Mouse (Mus musculus) hindbrain, postnatal 0 days (tissue): ENCODE measurements at regions not wholly inside any gene's neighbourhood (a gene's known extent, or its start where the extent isn't known, plus 50 kb on each side); places are given as distances from the start of the nearest gene placed in this dataset.
A peak's percentile ranks its signal among the peaks of the same experiment; 100 is the strongest.

Experiments used
- ATAC-seq: fragments of 200-750 bp; cut with Nextera tagmentation; 2 replicates; pipeline ENCODE4 v1.8.0; 2017; ENCODE audit warnings: mild to moderate bottlenecking, moderate TSS enrichment, moderate library complexity
- DNase-seq: peaks from one replicate; pipeline ENCODE4 v3.0.0-alpha.2; 2015; ENCODE audit warnings: low spot score
- H3K27ac ChIP-seq: fragments of 300-500 bp; sonication (generic); 2 replicates; pipeline ENCODE4 v1.5.1; 2014; ENCODE audit warnings: mild to moderate bottlenecking
- H3K27me3 ChIP-seq: fragments of 300-500 bp; sonication (generic); 2 replicates; pipeline ENCODE4 v1.6.1; 2014; ENCODE audit warnings: low read length, mixed read lengths; ENCODE audit not compliant: insufficient read depth
- H3K36me3 ChIP-seq: fragments of 300-500 bp; sonication (generic); 2 replicates; pipeline ENCODE4 v1.6.1; 2014; ENCODE audit warnings: low read length, mixed read lengths; ENCODE audit not compliant: insufficient read depth
- H3K4me1 ChIP-seq: fragments of 300-500 bp; sonication (generic); 2 replicates; pipeline ENCODE4 v1.6.1; 2014; ENCODE audit warnings: antibody characterized with exemption, low read length, mixed read lengths; ENCODE audit not compliant: insufficient read depth
- H3K4me2 ChIP-seq: fragments of 300-500 bp; sonication (generic); 2 replicates; pipeline ENCODE4 v1.6.1; 2014; ENCODE audit warnings: low read depth, mild to moderate bottlenecking, low read length, moderate library complexity, mixed read lengths
- H3K4me3 ChIP-seq: fragments of 300-500 bp; sonication (generic); 2 replicates; pipeline ENCODE4 v1.5.1; 2014; ENCODE audit warnings: low read length
- H3K9ac ChIP-seq: fragments of 300-500 bp; sonication (generic); replicated peaks from 2 replicates; pipeline ENCODE4 v1.6.1; 2014; ENCODE audit warnings: mild to moderate bottlenecking, low read length, moderate library complexity, mixed read lengths
- H3K9me3 ChIP-seq: fragments of 300-500 bp; sonication (generic); 2 replicates; pipeline ENCODE4 v1.6.1; 2016; ENCODE audit warnings: low read length, mixed read lengths
- CTCF ChIP-seq: IDR thresholded peaks from 2 replicates; pipeline ENCODE4 v1.5.1; 2016; ENCODE audit warnings: antibody characterized with exemption, control low read depth, low read depth
- WGBS: fragments of 180-500 bp; shearing (Covaris S2); extraction: QIAGEN DNeasy Blood & Tissue Kit; methylation state at CpG from one replicate; pipeline ENCODE4 v1.1.7; 2014; 5-methylcytosine and 5-hydroxymethylcytosine counted together

DNA sequence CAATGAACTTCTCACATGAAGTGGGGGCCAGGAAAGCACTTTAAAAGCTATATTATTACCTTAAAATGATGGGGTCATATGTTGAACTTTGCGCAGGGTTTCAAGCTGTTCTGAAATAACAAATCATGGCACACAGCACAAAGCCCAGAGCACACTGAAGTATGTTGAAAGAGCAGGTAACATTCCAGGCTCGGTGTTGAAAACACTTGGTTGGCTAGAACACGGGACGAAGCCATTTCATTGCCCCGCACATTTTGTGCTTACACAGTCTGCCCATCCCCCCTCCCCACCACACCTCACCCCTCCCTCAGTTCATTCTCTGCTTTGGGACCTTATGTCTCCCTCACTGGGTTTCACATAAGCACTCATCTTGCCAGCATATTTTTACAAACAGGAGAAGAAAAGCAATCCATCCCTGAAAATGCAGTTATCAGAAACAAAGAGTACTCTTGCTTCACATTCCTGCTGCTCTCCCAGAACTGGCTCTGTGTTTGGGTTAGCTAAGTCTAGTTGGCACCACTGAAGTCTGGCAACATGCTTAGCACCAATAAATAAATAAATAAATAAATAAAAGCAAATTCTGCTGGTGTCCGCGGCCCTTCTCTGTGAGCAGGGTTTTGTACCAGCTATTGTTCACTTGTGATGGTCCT, 284.7 kb downstream of the Wdr11 start:
- no peak overlapping the region for H3K27ac ChIP-seq
- H3K4me1 ChIP-seq = no peaks in the 10 kb centered on the region
- H3K4me2 ChIP-seq = no peak overlapping the region
- TF ChIP-seq CTCF = no peak
- H3K27me3 ChIP-seq = no peaks in the 10 kb centered on the region
- WGBS = 83% methylated on average over 7 of the region's 7 CpGs
- H3K9me3 ChIP-seq = no peaks in the 10 kb centered on the region
- no peak for DNase-seq
- ATAC-seq = no peak
- no peak overlapping the region for H3K9ac ChIP-seq
- no peak overlapping the region for H3K4me3 ChIP-seq
- H3K36me3 ChIP-seq = no peaks in the 10 kb centered on the region

DNA sequence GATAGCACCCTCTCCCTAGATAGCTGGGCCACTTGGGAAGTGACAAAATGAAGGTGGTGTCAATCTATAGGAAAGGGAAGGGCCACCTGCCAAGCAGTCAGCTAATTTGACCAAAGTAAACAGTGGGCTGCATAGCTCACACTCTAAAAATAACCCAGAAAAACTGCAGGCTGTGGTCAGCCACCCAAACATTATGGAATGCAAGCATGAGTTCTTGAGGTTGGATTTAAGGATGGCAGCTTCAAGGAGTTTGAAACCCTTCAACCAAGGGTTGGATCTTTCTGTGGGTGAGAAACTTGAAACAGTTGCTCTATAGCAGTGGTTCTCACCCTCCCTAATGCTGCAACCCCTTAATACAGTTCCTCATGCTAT, 285.2 kb downstream of the Wdr11 start:
- no peak for TF ChIP-seq CTCF

DNA sequence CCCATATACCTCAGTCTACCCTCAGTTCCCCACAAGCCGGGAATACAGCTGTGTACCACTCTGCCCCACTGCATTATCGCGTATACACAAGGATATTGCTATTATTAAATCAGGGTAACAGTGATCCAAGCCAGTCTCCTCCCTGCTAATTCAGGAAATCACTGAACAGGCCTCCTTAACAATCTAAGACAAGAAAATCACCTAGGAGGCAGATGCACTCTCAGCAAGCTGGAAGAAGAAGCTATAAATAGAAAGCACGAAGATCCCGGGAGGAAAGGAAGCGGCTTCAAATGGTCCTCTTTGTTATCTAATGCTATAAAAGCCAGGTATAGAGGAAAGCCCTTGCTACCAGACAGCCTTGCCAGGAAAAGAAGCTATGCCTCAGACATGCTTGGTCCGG, 304.6 kb downstream of the Wdr11 start:
- H3K36me3 ChIP-seq = no peaks in the 10 kb centered on the region
- H3K27me3 ChIP-seq = no peaks in the 10 kb centered on the region
- H3K9ac ChIP-seq = no peak overlapping the region
- DNase-seq (peak; percentile 45), ATAC-seq (no peak)
- no peaks in the 10 kb centered on the region for H3K4me1 ChIP-seq
- no peak overlapping the region for H3K27ac ChIP-seq
- no peaks in the 10 kb centered on the region for H3K9me3 ChIP-seq
- no peak overlapping the region for H3K4me3 ChIP-seq
- whole genome bisulfite sequencing = 67% methylated on average over 7 of the region's 7 CpGs
- H3K4me2 ChIP-seq = no peak overlapping the region
- TF ChIP-seq CTCF = no peak

More for the DNA sequence above, 285.2 kb downstream of the Wdr11 start:
- H3K9ac ChIP-seq = no peak overlapping the region
- no peaks in the 10 kb centered on the region for H3K36me3 ChIP-seq
- ATAC-seq (no peak), DNase-seq (no peak)
- no peaks in the 10 kb centered on the region for H3K27me3 ChIP-seq
- no peak overlapping the region for H3K4me2 ChIP-seq
- no peaks in the 10 kb centered on the region for H3K9me3 ChIP-seq
- no peak overlapping the region for H3K4me3 ChIP-seq
- no peaks in the 10 kb centered on the region for H3K4me1 ChIP-seq
- H3K27ac ChIP-seq = no peak overlapping the region

DNA sequence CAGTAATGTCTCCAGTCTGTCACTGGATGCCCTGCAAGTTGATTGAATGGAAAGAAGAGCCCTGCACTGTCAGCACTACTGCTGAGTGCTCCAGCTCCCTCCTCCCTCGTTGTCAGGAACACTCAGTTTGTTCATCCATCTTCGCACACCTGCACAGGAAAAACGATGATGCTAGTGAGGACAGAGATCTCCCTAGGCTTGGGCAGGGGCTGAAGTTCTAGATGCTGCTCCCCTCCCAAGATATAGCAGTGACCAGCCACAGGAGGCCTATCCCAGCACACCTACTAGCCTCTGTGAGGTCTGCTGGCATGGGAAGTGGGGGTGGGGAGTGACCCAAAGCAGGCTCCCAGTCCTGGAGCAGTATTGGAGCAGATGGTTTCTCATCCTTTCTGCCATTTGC, 305.8 kb downstream of the Wdr11 start:
- Histone ChIP-seq H3K9me3 (no peaks in the 10 kb centered on the region), H3K36me3 (no peaks in the 10 kb centered on the region), H3K4me2 (no peak overlapping the region), H3K27ac (no peak overlapping the region), H3K4me3 (no peak overlapping the region), H3K27me3 (no peaks in the 10 kb centered on the region), H3K4me1 (no peaks in the 10 kb centered on the region), H3K9ac (no peak overlapping the region)
- ATAC-seq = no peak
- no peak for TF ChIP-seq CTCF
- DNase-seq = no peak
- 75% methylated on average over 3 of the region's 3 CpGs for WGBS

DNA sequence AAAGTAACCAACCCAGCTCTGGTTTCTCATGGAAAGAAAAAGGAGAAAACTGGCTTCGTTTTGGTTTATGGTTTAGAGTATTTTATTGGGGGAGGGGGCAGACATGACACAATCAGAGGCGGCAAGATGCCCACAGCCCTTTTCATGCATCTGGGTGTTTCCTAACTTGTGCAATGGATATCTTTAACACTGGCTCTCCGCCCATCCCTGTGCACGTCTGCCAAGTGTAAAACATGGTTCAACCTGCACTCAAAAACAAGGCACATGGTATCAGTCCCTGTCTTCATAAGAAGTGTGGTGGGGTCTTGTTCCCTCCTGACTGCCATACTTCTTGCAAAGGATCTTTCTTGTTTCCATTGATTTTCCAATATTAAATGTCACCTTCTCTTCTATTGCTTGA, 310.6 kb downstream of the Wdr11 start:
- 84% methylated on average over 4 of the region's 4 CpGs for WGBS
- no peak overlapping the region for H3K9ac ChIP-seq
- no peaks in the 10 kb centered on the region for H3K4me1 ChIP-seq
- no peaks in the 10 kb centered on the region for H3K27me3 ChIP-seq
- no peaks in the 10 kb centered on the region for H3K9me3 ChIP-seq
- H3K27ac ChIP-seq = no peak overlapping the region
- no peak for TF ChIP-seq CTCF
- no peak overlapping the region for H3K4me3 ChIP-seq
- ATAC-seq = no peak
- H3K4me2 ChIP-seq = no peak overlapping the region
- no peak for DNase-seq
- H3K36me3 ChIP-seq = no peaks in the 10 kb centered on the region

DNA sequence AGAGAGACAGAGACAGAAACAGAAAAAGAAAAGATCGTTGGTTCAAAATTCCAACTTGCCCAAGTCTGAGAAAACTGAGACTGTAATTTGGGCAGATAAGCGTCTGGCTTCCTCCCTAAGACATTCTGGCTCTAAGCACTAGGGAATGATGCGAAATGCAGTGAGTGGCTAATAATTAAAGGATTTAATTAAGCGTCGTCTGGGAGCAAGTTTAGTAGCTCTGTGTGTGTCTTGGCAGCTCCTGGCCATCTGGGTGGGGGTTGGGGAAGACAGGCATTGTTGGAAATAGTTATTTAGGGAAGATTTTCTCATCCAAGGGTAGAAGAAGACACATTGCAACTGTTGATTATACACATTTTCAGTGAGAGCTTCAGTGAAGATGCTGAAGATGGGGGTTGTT, 311.5 kb downstream of the Wdr11 start:
- H3K4me1 ChIP-seq = no peaks in the 10 kb centered on the region
- H3K9ac ChIP-seq = no peak overlapping the region
- ATAC-seq = no peak
- H3K27ac ChIP-seq = no peak overlapping the region
- no peak overlapping the region for H3K4me3 ChIP-seq
- no peak for TF ChIP-seq CTCF
- peak; percentile 47 for DNase-seq
- 33% methylated on average over 5 of the region's 5 CpGs for WGBS
- no peaks in the 10 kb centered on the region for H3K9me3 ChIP-seq
- H3K36me3 ChIP-seq = no peaks in the 10 kb centered on the region
- no peak overlapping the region for H3K4me2 ChIP-seq
- H3K27me3 ChIP-seq = no peaks in the 10 kb centered on the region

DNA sequence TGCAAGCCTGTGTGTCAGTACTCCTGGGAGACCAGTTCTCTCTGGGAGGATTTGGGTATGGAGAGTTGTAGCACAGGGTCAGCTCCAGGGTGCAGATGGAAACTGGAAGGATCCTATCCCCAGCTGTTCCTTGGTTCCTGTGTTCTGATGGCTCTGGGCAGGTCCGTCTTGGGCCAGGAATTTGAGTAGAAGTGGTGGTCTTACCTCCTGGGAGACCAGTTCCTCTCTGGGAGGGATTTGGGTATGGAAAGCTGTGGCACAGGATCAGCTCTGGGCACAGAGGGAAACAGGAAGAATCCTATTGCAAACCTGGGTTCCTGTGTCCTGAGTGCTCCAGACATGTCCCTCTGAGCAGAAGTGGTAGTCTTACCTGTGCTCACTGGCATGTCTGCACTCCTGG, 314.5 kb downstream of the Wdr11 start:
- ATAC-seq = no peak
- no peak overlapping the region for H3K4me3 ChIP-seq
- WGBS = 76% methylated on average over 1 of the region's 1 CpGs

More for the DNA sequence above, 314.5 kb downstream of the Wdr11 start:
- H3K36me3 ChIP-seq = no peaks in the 10 kb centered on the region
- H3K4me1 ChIP-seq = no peaks in the 10 kb centered on the region
- no peak for TF ChIP-seq CTCF
- no peak overlapping the region for H3K9ac ChIP-seq
- H3K4me2 ChIP-seq = no peak overlapping the region
- no peak overlapping the region for H3K27ac ChIP-seq
- H3K9me3 ChIP-seq = no peaks in the 10 kb centered on the region
- DNase-seq = no peak
- no peaks in the 10 kb centered on the region for H3K27me3 ChIP-seq
